Mouse (Mus musculus) hindbrain, embryonic 14.5 days (tissue): ENCODE results near the gene Epb41l1. TPM values are rescaled to one million over a fixed set of nuclear protein-coding genes. Genes with fewer than 3 reads are reported as not detected.

Source experiments
- ATAC-seq: fragments of 200-750 bp; cut with Nextera tagmentation; 2 replicates; pipeline ENCODE4 v1.8.0; 2017; ENCODE audit warnings: moderate number of reproducible peaks, mild to moderate bottlenecking, moderate TSS enrichment, moderate library complexity; ENCODE audit not compliant: low FRiP score
- DNase-seq: peaks from one replicate; pipeline ENCODE4 v3.0.0-alpha.2; 2015; ENCODE audit warnings: low spot score
- H3K27ac ChIP-seq: fragments of 300-500 bp; sonication (generic); 2 replicates; pipeline ENCODE4 v1.5.1; 2014; ENCODE audit warnings: mild to moderate bottlenecking, moderate library complexity
- H3K27me3 ChIP-seq: fragments of 300-500 bp; sonication (generic); 2 replicates; pipeline ENCODE4 v1.6.1; 2014; ENCODE audit warnings: mild to moderate bottlenecking, low read length, mixed read lengths; ENCODE audit not compliant: control insufficient read depth, insufficient read depth
- H3K36me3 ChIP-seq: fragments of 300-500 bp; sonication (generic); replicated peaks from 2 replicates; pipeline ENCODE4 v1.6.1; 2014; ENCODE audit not compliant: control insufficient read depth, insufficient read depth
- H3K4me1 ChIP-seq: fragments of 300-500 bp; sonication (generic); replicated peaks from 2 replicates; pipeline ENCODE4 v1.6.1; 2014; ENCODE audit warnings: antibody characterized with exemption, low read length, mixed read lengths; ENCODE audit not compliant: control insufficient read depth, insufficient read depth
- H3K4me2 ChIP-seq: fragments of 300-500 bp; sonication (generic); replicated peaks from 2 replicates; pipeline ENCODE4 v1.6.1; 2014; ENCODE audit warnings: mild to moderate bottlenecking, moderate library complexity
- H3K4me3 ChIP-seq: fragments of 300-500 bp; sonication (generic); replicated peaks from 2 replicates; pipeline ENCODE4 v1.5.1; 2014; ENCODE audit warnings: mild to moderate bottlenecking, low read length
- H3K9ac ChIP-seq: fragments of 300-500 bp; sonication (generic); 2 replicates; pipeline ENCODE4 v1.6.1; 2014
- H3K9me3 ChIP-seq: fragments of 300-500 bp; sonication (generic); 2 replicates; pipeline ENCODE4 v1.6.1; 2016; ENCODE audit warnings: low read length; ENCODE audit not compliant: control insufficient read depth
- WGBS: fragments of 180-500 bp; shearing (Covaris S2); extraction: QIAGEN DNeasy Blood & Tissue Kit; methylation state at CpG from one replicate; pipeline ENCODE4 v1.1.7; 2014; 5-methylcytosine and 5-hydroxymethylcytosine counted together
- polyA plus RNA-seq: library from polyadenylated mRNA; unstranded; fragments of >200 nt; fragmentation: Nextera tagmentation; extraction: Ambion mirVana; gene quantifications from 2 replicates; pipeline ENCODE4 v1.2.1, GENCODE M21; 2014

The Epb41l1 gene
- polyA plus RNA-seq, 1 experiment from 2014 or later, result 19.5 TPM

GRCm38 (mm10) chr2:156451225-156452148 is 30.8 kb downstream of the Epb41l1 start:
- 82% methylated on average over 13 of the region's 13 CpGs for WGBS
- ATAC-seq (no peak), DNase-seq (no peak)
- Histone ChIP-seq H3K9me3 (no peaks in the 10 kb centered on the region), H3K27ac (no peak overlapping the region), H3K4me1 (no peaks in the 10 kb centered on the region), H3K4me2 (no peak overlapping the region), H3K4me3 (no peak overlapping the region), H3K9ac (no peak overlapping the region), H3K36me3 (peaks cover 9% of the 10 kb centered on the region; the same call in 1 of the 2 replicates), H3K27me3 (no peaks in the 10 kb centered on the region)

GRCm38 (mm10) chr2:156452149-156452536 is 31.4 kb downstream of the Epb41l1 start:
- no peak overlapping the region for H3K9ac ChIP-seq
- DNase-seq (no peak), ATAC-seq (no peak)
- no peak overlapping the region for H3K27ac ChIP-seq
- H3K4me3 ChIP-seq, result no peak overlapping the region
- no peaks in the 10 kb centered on the region for H3K27me3 ChIP-seq
- H3K9me3 ChIP-seq, result no peaks in the 10 kb centered on the region
- H3K4me1 ChIP-seq, result no peaks in the 10 kb centered on the region
- WGBS, result 49% methylated on average over 7 of the region's 7 CpGs
- H3K36me3 ChIP-seq, result 0 out of 2 replicates have a peak, but pooled peaks cover 7% of the 10 kb centered on the region
- no peak overlapping the region for H3K4me2 ChIP-seq

GRCm38 (mm10) chr2:156453822-156454221 is 33.1 kb downstream of the Epb41l1 start:
- Histone ChIP-seq H3K4me1 (no peaks in the 10 kb centered on the region), H3K36me3 (0 out of 2 replicates have a peak, but pooled peaks cover 7% of the 10 kb centered on the region), H3K4me3 (no peak overlapping the region), H3K27me3 (no peaks in the 10 kb centered on the region), H3K27ac (no peak overlapping the region), H3K9ac (no peak overlapping the region), H3K9me3 (no peaks in the 10 kb centered on the region), H3K4me2 (no peak overlapping the region)
- DNase-seq (no peak), ATAC-seq (peak; percentile 14; the same call in 1 of the 2 replicates)
- 75% methylated on average over 7 of the region's 7 CpGs for WGBS

GRCm38 (mm10) chr2:156455508-156456108 is 34.9 kb downstream of the Epb41l1 start:
- Histone ChIP-seq H3K36me3 (0 out of 2 replicates have a peak, but pooled peaks cover 7% of the 10 kb centered on the region), H3K27ac (no peak overlapping the region), H3K4me3 (no peak overlapping the region), H3K27me3 (no peaks in the 10 kb centered on the region), H3K9ac (no peak overlapping the region), H3K4me2 (no peak overlapping the region), H3K9me3 (no peaks in the 10 kb centered on the region), H3K4me1 (peaks cover 9% of the 10 kb centered on the region; the same call in 1 of the 2 replicates)
- ATAC-seq, result no peak
- 91% methylated on average over 9 of the region's 9 CpGs for WGBS
- no peak for DNase-seq

GRCm38 (mm10) chr2:156456386-156457342 is 36.0 kb downstream of the Epb41l1 start:
- no peak for DNase-seq
- Histone ChIP-seq H3K27me3 (no peaks in the 10 kb centered on the region), H3K27ac (no peak overlapping the region), H3K4me1 (peaks cover 13% of the 10 kb centered on the region; the same call in 1 of the 2 replicates), H3K4me3 (no peak overlapping the region), H3K4me2 (no peak overlapping the region), H3K36me3 (0 out of 2 replicates have a peak, but pooled peaks cover 7% of the 10 kb centered on the region), H3K9ac (no peak overlapping the region), H3K9me3 (no peaks in the 10 kb centered on the region)
- ATAC-seq, result no peak
- WGBS, result 82% methylated on average over 14 of the region's 14 CpGs

GRCm38 (mm10) chr2:156457343-156457717 is 36.6 kb downstream of the Epb41l1 start:
- Histone ChIP-seq H3K4me1 (peaks cover 17% of the 10 kb centered on the region), H3K9ac (no peak overlapping the region), H3K9me3 (no peaks in the 10 kb centered on the region), H3K4me2 (no peak overlapping the region), H3K4me3 (no peak overlapping the region), H3K27ac (no peak overlapping the region), H3K27me3 (no peaks in the 10 kb centered on the region), H3K36me3 (0 out of 2 replicates have a peak, but pooled peaks cover 4% of the 10 kb centered on the region)
- ATAC-seq (no peak), DNase-seq (no peak)
- WGBS, result 52% methylated on average over 4 of the region's 4 CpGs

GRCm38 (mm10) chr2:156460470-156460869 is 39.8 kb downstream of the Epb41l1 start:
- no peaks in the 10 kb centered on the region for H3K9me3 ChIP-seq
- H3K36me3 ChIP-seq, result 0 out of 2 replicates have a peak, but pooled peaks cover 1% of the 10 kb centered on the region
- H3K27me3 ChIP-seq, result no peaks in the 10 kb centered on the region
- peak; percentile 51 for DNase-seq
- no peak overlapping the region for H3K4me2 ChIP-seq
- 32% methylated on average over 14 of the region's 14 CpGs for WGBS
- peaks cover 24% of the 10 kb centered on the region for H3K4me1 ChIP-seq
- no peak for ATAC-seq
- 0 out of 2 replicates have a peak overlapping the region, but pooled peaks have one; percentile 32 for H3K27ac ChIP-seq
- H3K4me3 ChIP-seq, result no peak overlapping the region
- peak overlapping the region; percentile 28; the same call in 1 of the 2 replicates for H3K9ac ChIP-seq

- Histone ChIP-seq H3K27me3 (no peaks in the 10 kb centered on the region), H3K4me1 (peaks cover 24% of the 10 kb centered on the region), H3K36me3 (peaks cover 6% of the 10 kb centered on the region; the same call in 1 of the 2 replicates), H3K4me2 (no peak overlapping the region), H3K4me3 (no peak overlapping the region), H3K27ac (no peak overlapping the region), H3K9ac (no peak overlapping the region), H3K9me3 (no peaks in the 10 kb centered on the region)
- ATAC-seq, result no peak
- 27% methylated on average over 14 of the region's 14 CpGs for WGBS
- DNase-seq, result no peak
Observed at GRCm38 (mm10) chr2:156462154-156463029, 41.7 kb downstream of the Epb41l1 start.
